Mouse (Mus musculus) embryonic facial prominence, embryonic 13.5 days (tissue): ENCODE data around the gene Letmd1. TPM values are rescaled to one million over a fixed set of nuclear protein-coding genes. Genes with fewer than 3 reads are reported as not detected.
A peak's percentile ranks its signal among the peaks of the same experiment; 100 is the strongest.
"Not testable (repeated sequence)": the region's sequence is repeated elsewhere in the genome, so short reads cannot be mapped to it uniquely, and the experiment has no call there.

Experiments used
- ATAC-seq: fragments of 200-750 bp; cut with Nextera tagmentation; 2 replicates; pipeline ENCODE4 v1.8.0; 2017; ENCODE audit warnings: low read depth; ENCODE audit not compliant: insufficient number of reproducible peaks, insufficient read depth, low FRiP score, low TSS enrichment
- H3K27ac ChIP-seq: fragments of 300-500 bp; sonication (generic); 2 replicates; pipeline ENCODE4 v1.5.1; 2015; ENCODE audit warnings: moderate library complexity, mild to moderate bottlenecking, inconsistent platforms
- H3K27me3 ChIP-seq: fragments of 300-500 bp; sonication (generic); 2 replicates; pipeline ENCODE4 v1.6.1; 2015; ENCODE audit warnings: mild to moderate bottlenecking, inconsistent platforms
- H3K36me3 ChIP-seq: fragments of 300-500 bp; sonication (generic); 2 replicates; pipeline ENCODE4 v1.6.1; 2015; ENCODE audit warnings: mild to moderate bottlenecking, inconsistent platforms
- H3K4me1 ChIP-seq: fragments of 300-500 bp; sonication (generic); 2 replicates; pipeline ENCODE4 v1.6.1; 2015; ENCODE audit warnings: inconsistent platforms
- H3K4me2 ChIP-seq: fragments of 300-500 bp; sonication (generic); 2 replicates; pipeline ENCODE4 v1.6.1; 2015; ENCODE audit warnings: moderate library complexity, mild to moderate bottlenecking, inconsistent platforms
- H3K4me3 ChIP-seq: fragments of 300-500 bp; sonication (generic); 2 replicates; pipeline ENCODE4 v1.5.1; 2015; ENCODE audit warnings: mild to moderate bottlenecking, inconsistent platforms
- H3K9ac ChIP-seq: fragments of 300-500 bp; sonication (generic); 2 replicates; pipeline ENCODE4 v1.6.1; 2015; ENCODE audit warnings: mild to moderate bottlenecking, inconsistent platforms
- H3K9me3 ChIP-seq: fragments of 300-500 bp; sonication (generic); 2 replicates; pipeline ENCODE4 v1.6.1; 2016; ENCODE audit warnings: inconsistent platforms
- WGBS: fragments of 180-500 bp; shearing (Covaris S2); methylation state at CpG from one replicate; pipeline ENCODE4 v1.1.7; 2015; ENCODE audit warnings: mixed read lengths; 5-methylcytosine and 5-hydroxymethylcytosine counted together
- polyA plus RNA-seq: library from polyadenylated mRNA; unstranded; fragments of >200 nt; fragmentation: Nextera tagmentation; extraction: Ambion mirVana; gene quantifications from 2 replicates; pipeline ENCODE4 v1.2.1, GENCODE M21; 2015

Letmd1 gene
- polyA plus RNA-seq, 1 experiment from 2014 or later, result 31.4 TPM

GRCm38 (mm10) chr15:100478351-100478750 lies 9.5 kb downstream of the Letmd1 start:
- Histone ChIP-seq H3K9me3 (no peaks in the 10 kb centered on the region), H3K4me1 (no peaks in the 10 kb centered on the region), H3K4me2 (no peak overlapping the region), H3K9ac (no peak overlapping the region), H3K27ac (0 out of 2 replicates have a peak overlapping the region, but pooled peaks have one; percentile 11), H3K36me3 (peaks cover 94% of the 10 kb centered on the region), H3K27me3 (no peaks in the 10 kb centered on the region), H3K4me3 (no peak overlapping the region)
- 80% methylated on average over 10 of the region's 10 CpGs for WGBS
- no peak for ATAC-seq

- Histone ChIP-seq H3K4me1 (no peaks in the 10 kb centered on the region), H3K27ac (0 out of 2 replicates have a peak overlapping the region, but pooled peaks have one; percentile 16), H3K9me3 (no peaks in the 10 kb centered on the region), H3K4me2 (no peak overlapping the region), H3K4me3 (no peak overlapping the region), H3K9ac (no peak overlapping the region), H3K27me3 (no peaks in the 10 kb centered on the region), H3K36me3 (peaks cover 93% of the 10 kb centered on the region)
- WGBS, result 55% methylated on average over 4 of the region's 4 CpGs
- no peak for ATAC-seq
Observed at GRCm38 (mm10) chr15:100478925-100479324, 10.1 kb downstream of the Letmd1 start.

- WGBS, result 85% methylated on average over 3 of the region's 3 CpGs
- Histone ChIP-seq H3K27me3 (no peaks in the 10 kb centered on the region), H3K27ac (no peak overlapping the region), H3K4me2 (no peak overlapping the region), H3K4me3 (no peak overlapping the region), H3K9ac (no peak overlapping the region), H3K4me1 (peaks cover 10% of the 10 kb centered on the region), H3K36me3 (peaks cover 90% of the 10 kb centered on the region), H3K9me3 (no peaks in the 10 kb centered on the region)
- ATAC-seq, result no peak
Observed at GRCm38 (mm10) chr15:100485576-100485975, 16.8 kb downstream of the Letmd1 start.

- Histone ChIP-seq H3K4me1 (peaks cover 17% of the 10 kb centered on the region), H3K9me3 (no peaks in the 10 kb centered on the region), H3K4me3 (no peak overlapping the region), H3K36me3 (peaks cover 81% of the 10 kb centered on the region), H3K27ac (no peak overlapping the region), H3K27me3 (no peaks in the 10 kb centered on the region), H3K9ac (no peak overlapping the region), H3K4me2 (no peak overlapping the region)
- 45% methylated on average over 7 of the region's 7 CpGs for WGBS
- no peak for ATAC-seq
Observed at GRCm38 (mm10) chr15:100486450-100486849, 17.6 kb downstream of the Letmd1 start.

- H3K4me1 ChIP-seq, result peaks cover 22% of the 10 kb centered on the region
- H3K27ac ChIP-seq, result no peak overlapping the region
- H3K27me3 ChIP-seq, result no peaks in the 10 kb centered on the region
- no peak overlapping the region for H3K4me3 ChIP-seq
- no peaks in the 10 kb centered on the region for H3K9me3 ChIP-seq
- no peak overlapping the region for H3K9ac ChIP-seq
- no peak overlapping the region for H3K4me2 ChIP-seq
- ATAC-seq, result no peak
- 90% methylated on average over 2 of the region's 2 CpGs for WGBS
- H3K36me3 ChIP-seq, result peaks cover 75% of the 10 kb centered on the region
Observed at GRCm38 (mm10) chr15:100487050-100487449, 18.2 kb downstream of the Letmd1 start.

- not testable (repeated sequence) for H3K9me3 ChIP-seq, H3K27ac ChIP-seq, H3K4me3 ChIP-seq, H3K4me2 ChIP-seq, H3K9ac ChIP-seq, ATAC-seq, H3K27me3 ChIP-seq
- H3K36me3 ChIP-seq, result peaks cover 63% of the 10 kb centered on the region
- 91% methylated on average over 1 of the region's 1 CpGs for WGBS
- H3K4me1 ChIP-seq, result peaks cover 34% of the 10 kb centered on the region
Observed at GRCm38 (mm10) chr15:100488297-100488696, 19.5 kb downstream of the Letmd1 start.

GRCm38 (mm10) chr15:100489263-100489662 lies 20.4 kb downstream of the Letmd1 start:
- ATAC-seq, result no peak
- Histone ChIP-seq H3K27ac (no peak overlapping the region), H3K9ac (no peak overlapping the region), H3K36me3 (peaks cover 54% of the 10 kb centered on the region), H3K4me3 (no peak overlapping the region), H3K4me1 (peaks cover 44% of the 10 kb centered on the region), H3K9me3 (no peaks in the 10 kb centered on the region), H3K4me2 (no peak overlapping the region), H3K27me3 (no peaks in the 10 kb centered on the region)
- WGBS, result 84% methylated on average over 15 of the region's 15 CpGs

- Histone ChIP-seq H3K27ac (no peak overlapping the region), H3K36me3 (peaks cover 27% of the 10 kb centered on the region), H3K9me3 (no peaks in the 10 kb centered on the region), H3K4me2 (0 out of 2 replicates have a peak overlapping the region, but pooled peaks have one; percentile 79), H3K4me3 (no peak overlapping the region), H3K4me1 (peaks cover 45% of the 10 kb centered on the region), H3K27me3 (no peaks in the 10 kb centered on the region), H3K9ac (no peak overlapping the region)
- no peak for ATAC-seq
- 69% methylated on average over 9 of the region's 9 CpGs for WGBS
Observed at GRCm38 (mm10) chr15:100491966-100492365, 23.1 kb downstream of the Letmd1 start.

- Histone ChIP-seq H3K4me1 (peaks cover 42% of the 10 kb centered on the region), H3K9me3 (no peaks in the 10 kb centered on the region), H3K27me3 (no peaks in the 10 kb centered on the region), H3K4me3 (peak overlapping the region; percentile 85), H3K4me2 (peak overlapping the region; percentile 79), H3K27ac (peak overlapping the region; percentile 97), H3K36me3 (0 out of 2 replicates have a peak, but pooled peaks cover under 1% of the 10 kb centered on the region), H3K9ac (peak overlapping the region; percentile 96)
- peak; percentile 83 for ATAC-seq
- WGBS, result under 1% methylated on average over 29 of the region's 29 CpGs
Observed at GRCm38 (mm10) chr15:100494647-100495046, 25.8 kb downstream of the Letmd1 start.

- WGBS, result 0% methylated on average over 38 of the region's 40 CpGs
Observed at GRCm38 (mm10) chr15:100495102-100495501, 26.3 kb downstream of the Letmd1 start, which contains the start of gene Csrnp2. Csrnp2 (minus strand) TSS chr15:100495488.

GRCm38 (mm10) chr15:100499506-100499905 lies 30.7 kb downstream of the Letmd1 start:
- WGBS, result 92% methylated on average over 8 of the region's 8 CpGs
- H3K36me3 ChIP-seq, result peaks cover 14% of the 10 kb centered on the region
- not testable (repeated sequence) for H3K27ac ChIP-seq, ATAC-seq, H3K9ac ChIP-seq, H3K27me3 ChIP-seq, H3K4me1 ChIP-seq, H3K4me3 ChIP-seq, H3K9me3 ChIP-seq, H3K4me2 ChIP-seq

More at GRCm38 (mm10) chr15:100495102-100495501, 26.3 kb downstream of the Letmd1 start, which contains the start of gene Csrnp2:
- peak within 1 kb of the TSS; percentile 79 for H3K4me2 ChIP-seq
- ATAC-seq, result peak; percentile 96
- peak within 1 kb of the TSS; percentile 85 for H3K4me3 ChIP-seq
- H3K9ac ChIP-seq, result peak within 1 kb of the TSS; percentile 96
- H3K27ac ChIP-seq, result peak within 1 kb of the TSS; percentile 97
- H3K4me1 ChIP-seq, result peaks cover 40% of the 10 kb centered on the region
- no peaks in the 10 kb centered on the region for H3K36me3 ChIP-seq
- H3K27me3 ChIP-seq, result no peaks in the 10 kb centered on the region
- no peaks in the 10 kb centered on the region for H3K9me3 ChIP-seq

- H3K27me3 ChIP-seq, result no peaks in the 10 kb centered on the region
- WGBS, result 90% methylated on average over 13 of the region's 13 CpGs
- H3K4me3 ChIP-seq, result no peak overlapping the region
- H3K4me1 ChIP-seq, result no peaks in the 10 kb centered on the region
- no peaks in the 10 kb centered on the region for H3K9me3 ChIP-seq
- no peak for ATAC-seq
- H3K27ac ChIP-seq, result no peak overlapping the region
- H3K4me2 ChIP-seq, result no peak overlapping the region
- no peak overlapping the region for H3K9ac ChIP-seq
- H3K36me3 ChIP-seq, result peaks cover 85% of the 10 kb centered on the region
Observed at GRCm38 (mm10) chr15:100508454-100509167, 39.8 kb downstream of the Letmd1 start.
